Mouse (Mus musculus) kidney, adult 2 months (tissue): ENCODE measurements around the gene Acsm3.
"Not testable (repeated sequence)": the region's sequence is repeated elsewhere in the genome, so short reads cannot be mapped to it uniquely, and the experiment has no call there.

Experiments used
- CTCF ChIP-seq: fragments of 200-500 bp; conservative IDR thresholded peaks from 2 replicates; pipeline ENCODE4 v1.5.1; 2011; ENCODE audit warnings: low read depth, mild to moderate bottlenecking, control low read depth, low read length, moderate library complexity, mixed read lengths; ENCODE audit not compliant: insufficient read depth, insufficient read length
- POLR2A ChIP-seq: fragments of 200-500 bp; IDR thresholded peaks from one replicate; pipeline ENCODE4 v1.6.1; 2011; ENCODE audit warnings: low read depth, low read length, control low read depth

DNA sequence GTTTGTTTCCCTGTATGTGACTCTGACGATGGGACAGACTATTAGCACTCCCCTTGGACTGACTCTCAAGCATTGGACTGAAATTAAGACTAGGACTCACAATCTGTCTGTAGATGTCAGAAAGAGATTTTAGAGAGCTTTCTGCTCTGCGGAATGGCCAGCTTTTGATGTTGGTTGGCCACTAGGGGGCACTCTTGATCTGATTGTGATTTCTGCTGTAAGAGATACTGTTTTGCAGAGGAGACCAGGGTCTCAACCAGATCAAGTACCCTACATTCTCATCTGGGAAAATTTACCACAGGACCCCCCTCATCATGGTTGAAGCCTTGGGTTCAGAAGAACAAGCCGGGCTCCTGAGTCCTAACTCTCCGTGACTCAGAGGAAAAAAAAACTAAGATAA is 29.5 kb upstream of the Acsm3 start:
- TF ChIP-seq CTCF, result peak; percentile 38
- TF ChIP-seq POLR2A, result not testable (repeated sequence)
